Mouse (Mus musculus): ENCODE data around the gene Rnf208.

Gene Rnf208

GRCm38 (mm10) chr2:25278928-25279882 is 37.1 kb downstream of the Rnf208 start:
- DNase-seq (ENCODE audit: low read depth, low spot score) = peak; percentile 76

- DNase-seq (ENCODE audit: low read depth, low spot score) = no peak
Measured at GRCm38 (mm10) chr2:25285551-25285950, 43.5 kb downstream of the Rnf208 start.

- DNase-seq (ENCODE audit: low read depth, low spot score) = no peak
Measured at GRCm38 (mm10) chr2:25286314-25286713, 44.3 kb downstream of the Rnf208 start.

- no peak for DNase-seq (ENCODE audit: low read depth, low spot score)
Measured at GRCm38 (mm10) chr2:25286837-25287636, 45.0 kb downstream of the Rnf208 start.

GRCm38 (mm10) chr2:25287927-25288649 is 46.0 kb downstream of the Rnf208 start, which contains the start of gene Tmem210:
TSS of gene Tmem210 (plus strand) at chr2:25288145.
- DNase-seq (ENCODE audit: low read depth, low spot score) = no peak

GRCm38 (mm10) chr2:25288734-25289345 is 46.8 kb downstream of the Rnf208 start:
- no peak for DNase-seq (ENCODE audit: low read depth, low spot score)

GRCm38 (mm10) chr2:25289651-25290050 is 47.6 kb downstream of the Rnf208 start, which contains the start of gene Lrrc26:
TSS of gene Lrrc26 (plus strand) at chr2:25289915.
- no peak for DNase-seq (ENCODE audit: low read depth, low spot score)

- no peak for DNase-seq (ENCODE audit: low read depth, low spot score)
Measured at GRCm38 (mm10) chr2:25290101-25290815, 48.2 kb downstream of the Rnf208 start.

GRCm38 (mm10) chr2:25290816-25291130 is 48.7 kb downstream of the Rnf208 start:
- no peak for DNase-seq (ENCODE audit: low read depth, low spot score)

- no peak for DNase-seq (ENCODE audit: low read depth, low spot score)
Measured at GRCm38 (mm10) chr2:25291184-25292053, 49.4 kb downstream of the Rnf208 start.

GRCm38 (mm10) chr2:25292054-25292544 is 50.0 kb downstream of the Rnf208 start:
- DNase-seq (ENCODE audit: low read depth, low spot score) = no peak

GRCm38 (mm10) chr2:25292856-25293255 is 50.8 kb downstream of the Rnf208 start:
- DNase-seq (ENCODE audit: low read depth, low spot score) = peak; percentile 71

- no peak for DNase-seq (ENCODE audit: low read depth, low spot score)
Measured at GRCm38 (mm10) chr2:25293706-25294105, 51.7 kb downstream of the Rnf208 start.

All from forelimb bud, embryonic 11.5 days (tissue).